Mouse (Mus musculus) ES-CJ7 (cell line): Measurements from ENCODE around the gene Cryga.
A peak's percentile ranks its signal among the peaks of the same experiment; 100 is the strongest.

Source experiments
- DNase-seq: peaks from one replicate; pipeline ENCODE4 v3.0.0; 2011; ENCODE audit warnings: low read depth, low spot score

Cryga gene

GRCm38 (mm10) chr1:65103273-65103672 lies at the start of gene Cryga:
Gene Cryga, minus strand, starts transcription at chr1:65103373.
- DNase-seq = no peak

GRCm38 (mm10) chr1:65147971-65148370 lies 44.8 kb upstream of the Cryga start:
- DNase-seq = no peak

DNA sequence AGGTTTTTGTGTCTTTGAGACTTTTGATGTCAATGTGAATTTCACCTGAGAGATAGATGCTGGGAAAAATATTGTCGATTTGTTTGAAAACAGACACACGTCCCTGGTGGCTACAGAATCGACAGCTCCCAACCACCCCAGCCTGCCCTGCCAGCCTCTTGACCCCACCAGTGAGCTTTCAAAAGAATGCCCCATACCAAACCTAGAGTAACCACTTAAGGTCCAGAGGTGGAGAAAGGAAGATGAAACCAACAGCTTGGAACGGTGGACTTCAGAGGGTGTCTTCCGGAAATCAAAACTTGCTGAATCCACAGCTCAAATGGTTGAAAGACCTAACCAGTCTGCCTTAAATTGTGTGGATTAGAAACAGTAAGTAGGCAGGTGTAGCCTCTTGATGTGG lies 44.2 kb upstream of the Cryga start:
- no peak for DNase-seq

DNA sequence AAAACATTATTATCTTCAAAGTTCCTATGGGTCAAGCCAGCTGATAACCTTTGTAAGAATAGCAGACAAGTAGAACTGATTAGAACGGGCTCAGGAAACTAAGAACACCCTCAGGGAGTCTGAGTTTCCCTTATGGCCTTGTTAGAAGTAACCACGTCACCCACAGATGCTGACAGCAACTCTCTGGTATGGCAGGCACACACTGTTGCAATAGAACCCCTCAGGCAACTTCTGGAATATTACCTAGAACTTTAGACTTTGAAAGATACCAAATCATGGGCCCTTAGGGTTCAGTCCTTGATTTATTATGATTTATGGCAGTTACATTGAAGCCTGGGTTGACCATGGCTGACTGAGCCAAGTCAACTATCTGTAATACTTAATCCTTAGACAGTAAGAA lies 43.4 kb upstream of the Cryga start:
- DNase-seq = no peak

DNA sequence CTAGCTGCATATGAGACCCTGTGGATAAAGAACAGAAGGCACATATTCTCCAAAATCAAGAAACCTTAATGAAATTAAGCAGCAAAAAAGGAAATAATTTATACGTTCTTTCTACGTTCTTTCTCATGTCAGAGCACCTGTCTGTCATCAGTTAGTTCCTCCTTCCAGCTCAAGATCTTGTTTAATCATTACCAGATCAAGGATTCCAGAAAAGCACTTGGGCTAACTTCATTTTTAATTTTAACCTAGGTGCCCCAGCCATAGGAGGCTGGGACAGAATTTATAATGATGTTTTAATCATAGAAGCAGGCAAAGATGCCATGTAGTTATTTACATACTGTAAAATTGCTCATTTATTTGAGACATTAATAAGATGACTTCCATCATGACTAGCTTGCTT lies 41.6 kb upstream of the Cryga start:
- DNase-seq = no peak

GRCm38 (mm10) chr1:65137560-65137959 lies 34.4 kb upstream of the Cryga start:
- no peak for DNase-seq

DNA sequence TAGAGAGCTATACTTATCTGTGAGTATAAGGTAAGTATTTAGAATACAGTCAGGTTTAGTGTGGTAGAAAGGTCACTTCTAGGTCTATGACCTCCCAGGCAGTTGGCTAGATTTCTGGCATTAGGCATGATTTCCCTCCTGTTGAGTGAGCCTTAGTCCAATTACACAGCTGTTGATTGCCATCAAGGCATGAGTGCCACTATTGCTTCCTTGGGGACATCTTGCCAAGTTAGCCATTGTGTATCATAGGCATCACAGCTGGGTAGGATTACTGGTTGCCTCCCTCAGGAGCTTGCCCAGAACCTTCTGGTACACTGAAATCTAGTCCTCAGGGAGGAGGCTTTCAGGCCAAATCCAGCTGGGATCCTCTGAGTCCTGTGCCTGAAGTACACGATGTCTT lies 29.7 kb upstream of the Cryga start:
- DNase-seq = no peak

DNA sequence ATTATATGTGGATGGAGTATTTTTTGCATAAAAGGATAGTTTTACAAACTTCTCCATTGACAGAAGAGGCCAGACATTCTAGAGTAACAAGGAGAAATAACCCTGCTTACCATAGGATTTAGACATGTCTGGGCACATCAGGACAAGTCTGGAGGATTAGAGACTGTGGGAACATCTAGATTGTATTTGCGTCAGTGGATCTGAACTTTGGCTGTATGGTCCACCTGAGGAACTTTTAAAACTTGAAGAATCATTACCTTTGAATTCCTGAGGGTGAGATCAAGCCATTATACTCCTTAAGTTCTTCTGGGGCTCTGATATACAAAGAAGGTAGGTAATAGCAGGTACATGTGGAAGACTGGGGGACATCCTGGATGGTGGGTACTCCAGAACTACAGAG lies 28.5 kb upstream of the Cryga start:
- no peak for DNase-seq

- no peak for DNase-seq
Observed at GRCm38 (mm10) chr1:65130226-65130625, 27.1 kb upstream of the Cryga start.

DNA sequence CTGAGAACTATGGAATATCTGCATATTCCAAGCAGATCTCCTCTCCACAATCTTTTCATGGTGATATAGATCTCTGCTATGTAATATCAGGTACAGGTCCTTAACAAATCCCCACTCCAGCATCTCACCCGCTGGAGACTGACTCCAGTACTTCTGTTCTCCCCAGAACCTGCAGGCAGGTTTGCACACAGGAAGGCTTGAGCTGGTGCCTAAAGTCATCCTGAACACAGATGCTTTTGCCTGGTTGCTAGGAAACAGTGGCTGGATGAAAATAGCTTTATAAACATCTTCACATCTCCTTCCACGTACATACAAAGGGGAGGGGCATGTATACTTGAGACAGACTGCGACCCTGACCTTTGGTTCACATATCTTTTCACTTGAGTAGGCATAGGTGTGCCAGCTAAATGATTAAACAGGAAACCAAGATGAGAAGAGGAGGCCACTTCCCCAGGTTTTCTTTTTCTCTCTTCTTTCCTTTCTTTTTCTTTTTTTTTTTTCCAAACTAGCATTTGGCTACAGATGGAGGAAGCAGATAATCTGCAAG lies 26.5 kb upstream of the Cryga start:
- DNase-seq = no peak

DNA sequence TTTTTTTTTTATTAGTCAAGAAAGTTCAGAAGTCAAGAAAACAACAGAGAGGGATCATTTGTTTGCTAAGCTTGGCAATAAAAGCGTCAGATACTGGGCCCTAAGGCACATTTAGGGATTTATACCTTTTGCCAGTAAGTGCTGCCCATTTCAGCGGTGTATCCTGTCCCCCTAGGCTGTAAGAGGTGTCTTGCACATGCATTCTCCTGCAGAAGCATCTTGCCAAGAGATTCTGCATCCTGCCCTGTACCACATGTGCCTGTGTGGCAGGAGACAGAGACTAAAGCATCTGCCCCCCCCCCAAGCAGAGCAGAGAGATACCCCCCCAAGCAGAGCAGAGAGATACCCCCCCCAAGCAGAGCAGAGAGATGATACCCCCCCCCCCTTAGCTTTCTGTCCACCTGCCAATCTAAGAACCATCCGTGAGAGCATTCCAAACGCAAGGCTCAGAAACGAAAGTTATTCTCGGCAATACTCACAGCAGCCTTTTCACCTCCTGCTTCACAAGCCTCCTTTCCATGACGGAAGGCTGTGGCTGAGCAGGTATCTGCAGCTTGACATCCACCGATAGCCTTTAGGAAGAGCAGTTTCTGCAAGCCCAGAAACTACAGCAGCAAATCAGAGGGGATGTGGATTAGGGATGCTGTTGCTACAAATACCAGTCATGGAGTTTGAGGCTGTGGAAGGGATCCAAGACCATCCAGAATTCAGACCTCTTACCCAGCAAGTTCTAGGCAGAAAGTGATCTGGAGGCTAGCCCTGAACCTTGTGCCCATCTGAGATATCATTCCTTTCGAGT lies 19.6 kb upstream of the Cryga start, which contains the start of gene D630023F18Rik:
D630023F18Rik (minus strand) TSS at position 641 of the 799 bp plus-strand sequence.
- peak; percentile 44 for DNase-seq

DNA sequence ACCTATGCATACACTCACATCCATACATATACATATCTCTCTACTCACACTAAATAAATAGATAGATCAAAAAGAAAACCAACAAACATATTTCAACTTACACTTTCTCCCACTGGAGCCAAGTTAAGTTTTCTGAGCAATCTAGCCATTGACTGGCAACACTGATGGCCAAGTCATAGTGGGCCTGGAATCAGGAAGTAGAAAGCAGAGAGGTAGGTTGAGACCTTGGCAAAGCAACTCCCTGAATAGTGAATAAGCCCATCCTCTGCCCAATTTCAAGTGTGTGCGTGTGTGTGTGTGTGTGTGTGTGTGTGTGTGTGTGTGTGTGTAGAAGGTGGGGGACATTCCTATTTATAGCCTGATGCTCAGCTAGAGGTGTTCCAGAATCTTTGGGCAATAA lies 16.3 kb upstream of the Cryga start, which contains the start of gene Gm28845:
Gm28845 (minus strand) TSS at position 121 of the 400 bp plus-strand sequence.
- no peak for DNase-seq

DNA sequence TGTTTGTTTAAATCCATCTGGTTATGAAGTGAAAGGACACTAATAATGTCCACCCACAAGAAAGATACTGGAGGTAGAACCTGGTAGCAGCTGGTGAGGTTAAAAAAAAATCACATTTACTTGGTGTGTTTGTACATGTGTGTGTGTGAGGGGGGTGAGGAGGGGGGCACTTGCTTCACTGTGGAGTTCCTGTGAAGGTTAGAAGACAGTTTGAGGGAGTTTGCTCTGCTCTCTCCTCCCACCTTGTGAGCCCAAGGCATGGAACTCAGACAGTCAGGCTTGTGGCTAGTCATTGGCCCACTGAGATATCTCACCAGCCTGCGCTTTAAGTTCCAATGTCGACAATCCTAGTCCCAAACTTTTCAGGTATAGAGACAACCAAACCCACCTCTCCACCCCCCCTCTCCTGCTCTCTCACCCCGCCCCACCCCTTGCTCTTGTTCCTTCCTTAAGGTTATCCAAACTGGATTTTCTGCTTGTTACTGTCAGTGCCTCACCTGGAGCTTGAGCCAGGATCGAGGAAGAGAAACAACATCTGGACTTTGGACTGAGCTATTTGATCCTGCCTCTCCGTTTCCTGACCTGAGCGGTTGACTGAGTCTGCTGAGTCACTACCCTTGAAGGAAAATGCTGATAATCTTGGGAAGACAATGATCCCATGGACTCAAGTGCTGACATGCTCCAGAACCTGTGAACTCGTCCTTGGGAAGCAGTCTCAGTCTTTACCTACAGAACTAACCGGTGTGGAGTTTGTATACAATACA lies 15.2 kb upstream of the Cryga start:
- no peak for DNase-seq

DNA sequence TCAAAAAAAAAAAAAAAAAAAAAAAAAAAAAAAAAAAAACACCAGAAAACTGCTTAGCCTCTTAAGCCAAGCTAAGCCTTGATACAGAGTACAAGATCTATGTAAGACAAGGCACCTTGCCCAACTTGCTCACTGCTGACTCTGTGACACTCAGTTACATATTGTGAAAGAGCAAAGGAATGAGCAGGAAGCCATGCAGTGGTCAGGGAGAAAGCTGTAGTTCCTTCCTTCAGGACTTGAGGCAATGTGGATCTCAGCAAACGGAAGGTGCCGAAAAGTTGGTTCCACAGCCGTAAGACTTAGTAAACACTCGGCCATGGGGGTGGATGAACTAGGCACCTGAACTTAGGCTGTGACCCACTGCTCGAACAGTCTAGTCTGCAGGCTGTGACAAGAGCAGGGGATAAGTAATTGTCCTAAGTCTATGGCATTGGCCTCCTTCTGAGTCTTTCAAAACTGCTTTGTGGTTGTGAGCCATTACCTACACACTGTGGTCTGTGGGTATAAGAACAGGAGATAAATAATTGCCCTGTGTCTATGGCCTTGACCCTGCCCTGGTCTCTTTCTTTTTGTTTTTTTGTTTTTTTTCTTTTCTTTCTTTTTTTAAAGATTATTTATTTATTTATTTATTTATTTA lies 10.5 kb upstream of the Cryga start:
- no peak for DNase-seq

DNA sequence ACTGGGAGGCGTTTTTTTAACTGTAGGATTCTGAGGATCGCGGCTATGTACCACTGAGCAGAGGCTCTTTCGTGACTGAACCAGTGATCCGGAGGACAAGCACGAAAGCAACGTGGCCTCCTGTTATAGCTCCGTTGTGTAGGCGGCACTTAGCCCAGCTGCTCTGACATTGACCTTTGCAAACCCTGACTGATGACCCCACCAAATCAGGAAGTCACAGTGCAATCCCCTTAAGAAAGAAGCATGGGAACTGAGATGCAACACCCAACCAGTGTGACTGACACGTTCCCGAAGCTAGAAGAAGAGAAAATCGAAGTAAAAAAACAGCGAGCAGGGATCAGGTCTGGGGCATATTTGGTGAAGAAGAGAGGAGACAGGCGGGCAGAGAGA lies 9.6 kb upstream of the Cryga start:
- no peak for DNase-seq

DNA sequence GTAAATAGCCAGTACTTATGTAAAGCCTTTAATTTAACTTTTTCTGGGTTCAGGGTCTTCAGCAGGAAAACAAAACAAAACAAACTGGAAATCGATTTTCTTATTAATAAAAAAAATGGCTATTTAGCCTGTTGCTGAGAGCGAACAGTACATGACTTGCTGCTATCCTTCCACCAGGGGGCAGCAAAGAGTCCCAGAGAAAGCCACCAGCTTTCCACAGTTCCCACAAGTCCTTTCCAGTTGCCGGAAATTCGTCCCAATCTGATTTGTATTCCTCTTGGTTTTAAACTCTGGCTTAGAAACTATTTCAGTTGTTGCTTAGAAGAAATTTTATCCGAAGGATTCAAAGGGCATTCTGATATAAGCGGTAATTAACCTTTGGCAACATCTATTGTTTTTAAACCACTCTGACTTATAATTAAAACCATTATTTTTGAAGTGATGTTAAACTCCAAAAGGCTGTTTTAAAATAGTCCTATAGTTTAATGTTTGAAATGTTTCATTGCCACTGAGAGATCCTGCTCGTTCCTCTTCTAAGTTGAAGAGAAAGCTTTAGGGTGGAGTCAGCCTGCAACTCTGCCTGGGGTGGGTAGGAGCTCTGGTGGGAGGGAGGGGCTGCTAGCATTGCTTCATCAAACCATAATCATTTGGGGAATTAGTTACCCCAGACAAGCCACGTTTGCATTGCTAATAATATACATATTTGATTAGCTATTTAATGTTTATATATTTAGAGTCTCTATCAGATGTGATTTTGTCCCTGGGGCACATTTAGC lies 9.0 kb upstream of the Cryga start:
- peak; percentile 95 for DNase-seq

DNA sequence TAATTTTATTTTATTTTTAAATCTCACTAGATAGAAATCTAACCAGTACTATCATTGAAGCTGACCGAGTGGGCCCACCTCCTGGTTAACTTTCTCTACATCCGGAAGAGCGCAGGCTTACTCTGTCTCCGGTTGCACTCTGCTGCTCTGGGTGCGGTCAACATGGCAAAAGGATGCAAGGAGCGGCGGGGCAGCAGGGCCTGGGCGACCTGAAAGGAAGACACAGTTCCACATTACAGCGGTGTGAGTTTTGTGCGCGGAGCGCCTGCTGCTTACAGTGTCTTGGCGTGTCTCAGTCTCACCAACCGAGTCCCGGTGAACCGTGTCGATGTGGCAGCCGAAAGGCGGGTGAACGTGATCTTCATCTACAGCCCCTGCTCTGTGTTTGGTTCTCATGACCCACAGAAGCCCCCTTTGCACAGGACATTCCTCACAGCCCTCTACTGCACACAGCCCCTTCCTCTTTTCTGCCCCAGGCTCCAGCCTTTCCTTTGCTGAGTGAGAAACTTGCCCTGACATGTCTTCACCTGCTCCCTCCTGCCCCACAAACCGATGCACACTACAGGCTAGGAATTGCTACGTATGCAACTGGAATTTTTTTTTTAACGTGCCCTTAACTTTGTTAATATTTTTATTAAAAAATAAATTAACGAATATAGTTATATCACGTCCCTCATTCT lies 6.7 kb upstream of the Cryga start:
- peak; percentile 77 for DNase-seq

GRCm38 (mm10) chr1:65109196-65109595 lies 6.0 kb upstream of the Cryga start:
- no peak for DNase-seq

- DNase-seq = no peak
Observed at GRCm38 (mm10) chr1:65107654-65108279, 4.6 kb upstream of the Cryga start.

GRCm38 (mm10) chr1:65096953-65097352 lies 6.2 kb downstream of the Cryga start:
- no peak for DNase-seq
